Mouse (Mus musculus) liver, embryonic 11.5 days (tissue): ENCODE results near the gene Cog5. TPM values are rescaled to one million over a fixed set of nuclear protein-coding genes. Genes with fewer than 3 reads are reported as not detected.

ENCODE experiments used
- ATAC-seq: fragments of 200-750 bp; cut with Nextera tagmentation; replicated peaks from 2 replicates; pipeline ENCODE4 v1.8.0; 2017; ENCODE audit warnings: moderate number of reproducible peaks, mild to moderate bottlenecking, moderate TSS enrichment, moderate library complexity; ENCODE audit not compliant: low FRiP score
- DNase-seq: peaks from one replicate; pipeline ENCODE4 v3.0.0-alpha.2; 2017; ENCODE audit warnings: low spot score
- H3K27ac ChIP-seq: fragments of 300-500 bp; sonication (generic); 2 replicates; pipeline ENCODE4 v1.5.1; 2014; ENCODE audit warnings: mild to moderate bottlenecking, low read depth, low read length, control low read depth
- H3K27me3 ChIP-seq: fragments of 300-500 bp; sonication (generic); replicated peaks from 2 replicates; pipeline ENCODE4 v1.6.1; 2014; ENCODE audit warnings: low read length, mixed read lengths; ENCODE audit not compliant: control insufficient read depth, insufficient read depth
- H3K36me3 ChIP-seq: fragments of 300-500 bp; sonication (generic); 2 replicates; pipeline ENCODE4 v1.6.1; 2014; ENCODE audit warnings: mild to moderate bottlenecking, low read length, moderate library complexity, mixed read lengths; ENCODE audit not compliant: control insufficient read depth, insufficient read depth
- H3K4me1 ChIP-seq: fragments of 300-500 bp; sonication (generic); replicated peaks from 2 replicates; pipeline ENCODE4 v1.6.1; 2014; ENCODE audit warnings: low read length, mixed read lengths; ENCODE audit not compliant: control insufficient read depth, insufficient read depth
- H3K4me2 ChIP-seq: fragments of 300-500 bp; sonication (generic); 2 replicates; pipeline ENCODE4 v1.6.1; 2014; ENCODE audit warnings: mild to moderate bottlenecking, control low read depth, moderate library complexity
- H3K4me3 ChIP-seq: fragments of 300-500 bp; sonication (generic); 2 replicates; pipeline ENCODE4 v1.5.1; 2014; ENCODE audit warnings: low read depth, low read length, control low read depth
- H3K9ac ChIP-seq: fragments of 300-500 bp; sonication (generic); 2 replicates; pipeline ENCODE4 v1.6.1; 2014; ENCODE audit warnings: low read depth, low read length, control low read depth
- H3K9me3 ChIP-seq: fragments of 300-500 bp; sonication (generic); 2 replicates; pipeline ENCODE4 v1.6.1; 2016; ENCODE audit warnings: low read length, inconsistent platforms, mixed read lengths; ENCODE audit not compliant: control insufficient read depth
- WGBS: fragments of 180-500 bp; shearing (Covaris S2); extraction: QIAGEN DNeasy Blood & Tissue Kit; methylation state at CpG from one replicate; pipeline ENCODE4 v1.1.7; 2014; 5-methylcytosine and 5-hydroxymethylcytosine counted together
- polyA plus RNA-seq: library from polyadenylated mRNA; unstranded; fragments of >200 nt; fragmentation: Nextera tagmentation; extraction: Ambion mirVana; gene quantifications from 2 replicates; pipeline ENCODE4 v1.2.1, GENCODE M21; 2014

Cog5 gene
- polyA plus RNA-seq, 1 experiment from 2014 or later: 23.3 TPM

DNA sequence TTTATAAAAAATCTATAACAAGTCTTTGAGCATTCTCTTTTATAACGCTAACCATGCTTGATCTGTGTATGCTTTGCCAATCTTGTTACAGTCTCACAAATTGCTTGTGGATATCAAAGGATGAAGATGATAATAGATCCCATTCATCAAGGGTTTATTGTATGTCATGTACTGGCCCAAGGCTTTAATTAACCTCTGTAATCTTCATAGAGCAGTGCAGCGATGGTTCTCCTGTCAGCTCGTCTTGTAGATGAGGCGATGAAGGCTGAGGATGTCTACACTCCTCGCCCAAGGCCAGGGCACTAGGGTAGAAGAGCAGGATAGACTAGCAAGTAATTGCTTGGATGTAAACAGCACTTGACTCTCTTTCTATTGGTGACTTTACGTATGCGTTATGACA is 164.9 kb downstream of the Cog5 start:
- Histone ChIP-seq H3K4me3 (no peak overlapping the region), H3K9ac (no peak overlapping the region), H3K27me3 (no peaks in the 10 kb centered on the region), H3K4me1 (no peaks in the 10 kb centered on the region), H3K27ac (no peak overlapping the region), H3K36me3 (no peaks in the 10 kb centered on the region), H3K4me2 (no peak overlapping the region), H3K9me3 (no peaks in the 10 kb centered on the region)
- ATAC-seq (no peak), DNase-seq (no peak)
- 84% methylated on average over 7 of the region's 7 CpGs for WGBS

DNA sequence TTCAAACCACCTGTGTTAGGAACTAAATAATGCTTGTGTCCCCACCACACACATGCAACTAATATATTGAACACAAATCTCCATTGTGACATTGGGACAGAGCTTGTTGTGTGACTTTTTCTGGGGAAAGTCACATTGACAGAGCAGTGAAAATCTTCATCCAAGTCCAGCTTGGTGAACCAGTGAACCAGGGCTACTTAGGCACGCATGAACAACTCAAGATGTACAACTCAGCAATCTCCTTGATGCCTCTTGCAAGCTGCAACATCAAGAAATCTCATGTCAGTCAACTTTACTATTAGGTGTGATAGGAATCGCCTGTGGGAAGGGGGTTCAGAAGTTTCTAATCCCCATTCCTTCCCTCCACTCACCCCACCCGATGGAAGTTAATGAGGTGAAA is 169.0 kb downstream of the Cog5 start:
- DNase-seq (no peak), ATAC-seq (no peak)
- Histone ChIP-seq H3K36me3 (no peaks in the 10 kb centered on the region), H3K27ac (no peak overlapping the region), H3K9me3 (no peaks in the 10 kb centered on the region), H3K4me1 (no peaks in the 10 kb centered on the region), H3K4me2 (no peak overlapping the region), H3K27me3 (no peaks in the 10 kb centered on the region), H3K4me3 (no peak overlapping the region), H3K9ac (no peak overlapping the region)
- 89% methylated on average over 3 of the region's 3 CpGs for WGBS

GRCm38 (mm10) chr12:31824831-31825230 is 170.2 kb downstream of the Cog5 start:
- H3K27ac ChIP-seq: no peak overlapping the region
- no peaks in the 10 kb centered on the region for H3K4me1 ChIP-seq

DNA sequence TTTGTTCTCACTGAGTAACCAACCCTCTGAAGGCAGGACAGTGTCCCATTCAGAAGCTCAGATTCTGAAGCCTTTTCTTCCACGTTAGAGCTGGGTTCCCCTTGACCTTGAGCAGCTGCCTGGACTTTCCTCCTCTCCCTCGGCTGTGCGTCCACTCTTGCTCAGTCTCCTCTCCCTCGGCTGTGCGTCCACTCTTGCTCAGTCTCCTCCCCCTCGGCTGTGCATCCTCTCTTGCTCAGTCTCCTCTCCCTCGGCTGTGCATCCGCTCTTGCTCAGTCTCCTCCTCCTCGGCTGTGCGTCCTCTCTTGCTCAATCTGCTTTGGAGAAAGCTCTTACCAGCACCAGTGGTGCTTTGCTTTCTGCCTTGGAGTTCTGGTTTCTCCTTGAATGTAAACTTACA is 171.2 kb downstream of the Cog5 start:
- no peak overlapping the region for H3K4me2 ChIP-seq
- DNase-seq: no peak
- no peaks in the 10 kb centered on the region for H3K9me3 ChIP-seq
- H3K36me3 ChIP-seq: no peaks in the 10 kb centered on the region
- no peak for ATAC-seq
- no peak overlapping the region for H3K9ac ChIP-seq
- no peak overlapping the region for H3K27ac ChIP-seq
- 72% methylated on average over 10 of the region's 10 CpGs for WGBS
- no peak overlapping the region for H3K4me3 ChIP-seq
- H3K27me3 ChIP-seq: no peaks in the 10 kb centered on the region
- H3K4me1 ChIP-seq: no peaks in the 10 kb centered on the region

More at GRCm38 (mm10) chr12:31824831-31825230, 170.2 kb downstream of the Cog5 start:
- no peak for DNase-seq
- Histone ChIP-seq H3K9ac (no peak overlapping the region), H3K27me3 (no peaks in the 10 kb centered on the region), H3K4me3 (no peak overlapping the region), H3K4me2 (no peak overlapping the region), H3K9me3 (no peaks in the 10 kb centered on the region), H3K36me3 (no peaks in the 10 kb centered on the region)
- 85% methylated on average over 5 of the region's 5 CpGs for WGBS
- no peak for ATAC-seq

GRCm38 (mm10) chr12:31826476-31826875 is 171.8 kb downstream of the Cog5 start:
- Histone ChIP-seq H3K4me3 (no peak overlapping the region), H3K9ac (no peak overlapping the region), H3K36me3 (no peaks in the 10 kb centered on the region), H3K27me3 (no peaks in the 10 kb centered on the region), H3K9me3 (no peaks in the 10 kb centered on the region), H3K27ac (no peak overlapping the region), H3K4me2 (no peak overlapping the region), H3K4me1 (no peaks in the 10 kb centered on the region)
- ATAC-seq (no peak), DNase-seq (no peak)
- 95% methylated on average over 2 of the region's 2 CpGs for WGBS

DNA sequence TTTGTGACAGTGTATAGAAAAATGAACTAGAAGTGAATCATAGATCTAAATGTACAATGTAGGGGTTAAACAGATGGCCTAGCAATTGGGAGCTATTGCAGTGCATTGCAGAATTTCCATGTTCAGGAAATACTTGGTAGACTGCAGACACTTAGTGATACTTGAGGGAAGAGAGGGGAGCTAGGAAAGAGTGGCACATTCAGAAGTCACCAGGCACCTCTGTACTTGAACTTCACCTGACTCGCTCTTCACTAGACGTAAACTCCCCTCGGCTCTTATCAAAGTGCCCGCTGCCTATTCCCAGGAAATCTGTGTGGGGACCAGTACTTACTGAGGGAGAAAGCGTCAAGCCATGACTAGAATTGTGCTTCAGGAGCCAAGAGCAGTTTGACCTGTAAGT is 180.8 kb downstream of the Cog5 start:
- 82% methylated on average over 5 of the region's 5 CpGs for WGBS
- no peaks in the 10 kb centered on the region for H3K36me3 ChIP-seq
- DNase-seq: no peak

GRCm38 (mm10) chr12:31836211-31836610 is 181.5 kb downstream of the Cog5 start:
- no peak for ATAC-seq

More for the DNA sequence above, 180.8 kb downstream of the Cog5 start:
- Histone ChIP-seq H3K9me3 (no peaks in the 10 kb centered on the region), H3K27me3 (no peaks in the 10 kb centered on the region), H3K27ac (no peak overlapping the region), H3K4me1 (no peaks in the 10 kb centered on the region), H3K4me2 (no peak overlapping the region), H3K9ac (no peak overlapping the region), H3K4me3 (no peak overlapping the region)
- ATAC-seq: no peak

GRCm38 (mm10) chr12:31838521-31838920 is 183.9 kb downstream of the Cog5 start:
- Histone ChIP-seq H3K9ac (no peak overlapping the region), H3K27me3 (no peaks in the 10 kb centered on the region), H3K4me2 (no peak overlapping the region), H3K4me3 (no peak overlapping the region), H3K36me3 (no peaks in the 10 kb centered on the region), H3K9me3 (no peaks in the 10 kb centered on the region), H3K4me1 (no peaks in the 10 kb centered on the region), H3K27ac (no peak overlapping the region)
- no peak for ATAC-seq
- DNase-seq: no peak

More at GRCm38 (mm10) chr12:31836211-31836610, 181.5 kb downstream of the Cog5 start:
- Histone ChIP-seq H3K9ac (no peak overlapping the region), H3K4me2 (no peak overlapping the region), H3K27ac (no peak overlapping the region), H3K36me3 (no peaks in the 10 kb centered on the region), H3K27me3 (no peaks in the 10 kb centered on the region), H3K9me3 (no peaks in the 10 kb centered on the region), H3K4me1 (no peaks in the 10 kb centered on the region), H3K4me3 (no peak overlapping the region)
- no peak for DNase-seq
- 56% methylated on average over 1 of the region's 1 CpGs for WGBS

DNA sequence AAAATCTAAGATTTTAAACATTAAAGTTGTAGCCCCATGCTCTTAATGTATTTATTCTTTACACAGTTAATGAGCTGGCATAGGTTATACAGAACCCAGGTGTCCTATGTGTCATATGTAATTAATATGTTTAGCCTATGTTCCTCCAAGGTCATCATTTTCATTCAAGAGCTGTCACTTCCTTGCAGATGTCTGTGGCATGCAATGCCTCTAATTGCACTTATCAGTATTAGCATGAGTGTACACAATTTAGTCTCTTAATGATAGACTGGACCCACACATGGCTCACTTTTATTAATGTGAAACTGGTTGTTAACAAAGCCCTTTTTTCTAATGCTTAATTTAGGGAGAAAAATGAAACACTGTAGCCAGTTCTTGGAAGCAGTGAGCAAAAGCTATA is 184.6 kb downstream of the Cog5 start:
- H3K4me2 ChIP-seq: no peak overlapping the region
- ATAC-seq (no peak), DNase-seq (no peak)
- H3K27ac ChIP-seq: no peak overlapping the region
- H3K4me1 ChIP-seq: no peaks in the 10 kb centered on the region
- no peak overlapping the region for H3K4me3 ChIP-seq
- H3K9me3 ChIP-seq: no peaks in the 10 kb centered on the region
- no peak overlapping the region for H3K9ac ChIP-seq
- H3K27me3 ChIP-seq: no peaks in the 10 kb centered on the region
- H3K36me3 ChIP-seq: no peaks in the 10 kb centered on the region
